Mouse (Mus musculus) midbrain, embryonic 14.5 days (tissue): ENCODE data around the gene Gpr37l1. TPM values are rescaled to one million over a fixed set of nuclear protein-coding genes. Genes with fewer than 3 reads are reported as not detected.

Experiments used
- ATAC-seq: fragments of 200-750 bp; cut with Nextera tagmentation; 2 replicates; pipeline ENCODE4 v1.8.0; 2017; ENCODE audit warnings: moderate number of reproducible peaks, moderate library complexity; ENCODE audit not compliant: low FRiP score, low TSS enrichment
- DNase-seq: peaks from one replicate; pipeline ENCODE4 v3.0.0-alpha.2; 2015
- H3K27ac ChIP-seq: fragments of 300-500 bp; sonication (generic); replicated peaks from 2 replicates; pipeline ENCODE4 v1.5.1; 2014; ENCODE audit warnings: mild to moderate bottlenecking, low read depth, low read length, moderate library complexity
- H3K27me3 ChIP-seq: fragments of 300-500 bp; sonication (generic); 2 replicates; pipeline ENCODE4 v1.6.1; 2014; ENCODE audit warnings: low read length, control low read depth, mixed read lengths; ENCODE audit not compliant: control insufficient read depth, insufficient read depth
- H3K36me3 ChIP-seq: fragments of 300-500 bp; sonication (generic); 2 replicates; pipeline ENCODE4 v1.6.1; 2014; ENCODE audit warnings: low read length, control low read depth; ENCODE audit not compliant: control insufficient read depth, insufficient read depth
- H3K4me1 ChIP-seq: fragments of 300-500 bp; sonication (generic); 2 replicates; pipeline ENCODE4 v1.6.1; 2014; ENCODE audit warnings: mild to moderate bottlenecking, antibody characterized with exemption, low read length, control low read depth; ENCODE audit not compliant: control insufficient read depth, insufficient read depth
- H3K4me2 ChIP-seq: fragments of 300-500 bp; sonication (generic); 2 replicates; pipeline ENCODE4 v1.6.1; 2014; ENCODE audit warnings: mild to moderate bottlenecking, low read length, moderate library complexity
- H3K4me3 ChIP-seq: fragments of 300-500 bp; sonication (generic); replicated peaks from 2 replicates; pipeline ENCODE4 v1.5.1; 2014; ENCODE audit warnings: low read depth, low read length
- H3K9ac ChIP-seq: fragments of 300-500 bp; sonication (generic); replicated peaks from 2 replicates; pipeline ENCODE4 v1.6.1; 2014; ENCODE audit warnings: mild to moderate bottlenecking, low read length, moderate library complexity
- H3K9me3 ChIP-seq: fragments of 300-500 bp; sonication (generic); 2 replicates; pipeline ENCODE4 v1.6.1; 2016; ENCODE audit warnings: low read length, control low read depth, mixed read lengths; ENCODE audit not compliant: control insufficient read depth
- WGBS: fragments of 180-500 bp; shearing (Covaris S2); extraction: QIAGEN DNeasy Blood & Tissue Kit; methylation state at CpG from one replicate; pipeline ENCODE4 v1.1.7; 2014; 5-methylcytosine and 5-hydroxymethylcytosine counted together
- polyA plus RNA-seq: library from polyadenylated mRNA; unstranded; fragments of >200 nt; fragmentation: Nextera tagmentation; extraction: Ambion mirVana; gene quantifications from 2 replicates; pipeline ENCODE4 v1.2.1, GENCODE M21; 2014

Gpr37l1 gene
- polyA plus RNA-seq, 1 experiment from 2014 or later, result 0.30 TPM

- H3K4me1 ChIP-seq, result no peaks in the 10 kb centered on the region
- H3K27me3 ChIP-seq, result no peaks in the 10 kb centered on the region
- ATAC-seq, result no peak
- no peak overlapping the region for H3K4me2 ChIP-seq
- no peak overlapping the region for H3K9ac ChIP-seq
- WGBS, result 80% methylated on average over 11 of the region's 11 CpGs
- no peaks in the 10 kb centered on the region for H3K36me3 ChIP-seq
- no peak overlapping the region for H3K4me3 ChIP-seq
- no peaks in the 10 kb centered on the region for H3K9me3 ChIP-seq
- no peak overlapping the region for H3K27ac ChIP-seq
- DNase-seq, result no peak
Observed at GRCm38 (mm10) chr1:135183941-135184570, 16.6 kb upstream of the Gpr37l1 start.

GRCm38 (mm10) chr1:135183448-135183847, 16.0 kb upstream of the Gpr37l1 start:
- ATAC-seq, result no peak

GRCm38 (mm10) chr1:135182975-135183374, 15.5 kb upstream of the Gpr37l1 start:
- DNase-seq (no peak), ATAC-seq (no peak)
- no peak overlapping the region for H3K4me3 ChIP-seq
- H3K27me3 ChIP-seq, result no peaks in the 10 kb centered on the region
- H3K27ac ChIP-seq, result no peak overlapping the region
- H3K9me3 ChIP-seq, result no peaks in the 10 kb centered on the region
- no peaks in the 10 kb centered on the region for H3K4me1 ChIP-seq
- no peak overlapping the region for H3K9ac ChIP-seq
- 69% methylated on average over 3 of the region's 3 CpGs for whole genome bisulfite sequencing
- no peaks in the 10 kb centered on the region for H3K36me3 ChIP-seq
- H3K4me2 ChIP-seq, result no peak overlapping the region

More at GRCm38 (mm10) chr1:135183448-135183847, 16.0 kb upstream of the Gpr37l1 start:
- no peaks in the 10 kb centered on the region for H3K9me3 ChIP-seq
- no peak overlapping the region for H3K27ac ChIP-seq
- H3K27me3 ChIP-seq, result no peaks in the 10 kb centered on the region
- no peaks in the 10 kb centered on the region for H3K36me3 ChIP-seq
- no peaks in the 10 kb centered on the region for H3K4me1 ChIP-seq
- H3K9ac ChIP-seq, result no peak overlapping the region
- no peak overlapping the region for H3K4me3 ChIP-seq
- H3K4me2 ChIP-seq, result no peak overlapping the region
- 83% methylated on average over 3 of the region's 4 CpGs for WGBS
- no peak for DNase-seq

- Histone ChIP-seq H3K36me3 (no peaks in the 10 kb centered on the region), H3K27ac (no peak overlapping the region), H3K4me2 (no peak overlapping the region), H3K4me1 (no peaks in the 10 kb centered on the region), H3K9ac (no peak overlapping the region), H3K27me3 (no peaks in the 10 kb centered on the region), H3K9me3 (no peaks in the 10 kb centered on the region), H3K4me3 (no peak overlapping the region)
- no peak for ATAC-seq
- WGBS, result 81% methylated on average over 8 of the region's 8 CpGs
- no peak for DNase-seq
Observed at GRCm38 (mm10) chr1:135181880-135182623, 14.6 kb upstream of the Gpr37l1 start.

GRCm38 (mm10) chr1:135181275-135181674, 13.8 kb upstream of the Gpr37l1 start:
- DNase-seq (no peak), ATAC-seq (no peak)
- H3K36me3 ChIP-seq, result no peaks in the 10 kb centered on the region
- no peaks in the 10 kb centered on the region for H3K9me3 ChIP-seq
- H3K4me2 ChIP-seq, result no peak overlapping the region
- H3K4me1 ChIP-seq, result no peaks in the 10 kb centered on the region
- no peak overlapping the region for H3K27ac ChIP-seq
- 79% methylated on average over 4 of the region's 4 CpGs for WGBS
- H3K27me3 ChIP-seq, result no peaks in the 10 kb centered on the region
- H3K4me3 ChIP-seq, result no peak overlapping the region
- no peak overlapping the region for H3K9ac ChIP-seq

GRCm38 (mm10) chr1:135180830-135181229, 13.3 kb upstream of the Gpr37l1 start:
- Histone ChIP-seq H3K4me2 (no peak overlapping the region), H3K27ac (no peak overlapping the region), H3K4me3 (no peak overlapping the region), H3K9ac (no peak overlapping the region), H3K36me3 (no peaks in the 10 kb centered on the region), H3K4me1 (no peaks in the 10 kb centered on the region), H3K27me3 (no peaks in the 10 kb centered on the region), H3K9me3 (no peaks in the 10 kb centered on the region)
- ATAC-seq (no peak), DNase-seq (no peak)
- WGBS, result 89% methylated on average over 10 of the region's 10 CpGs

- Histone ChIP-seq H3K9me3 (no peaks in the 10 kb centered on the region), H3K4me2 (no peak overlapping the region), H3K4me3 (no peak overlapping the region), H3K27me3 (no peaks in the 10 kb centered on the region), H3K27ac (no peak overlapping the region), H3K36me3 (no peaks in the 10 kb centered on the region), H3K4me1 (no peaks in the 10 kb centered on the region), H3K9ac (no peak overlapping the region)
- WGBS, result 89% methylated on average over 7 of the region's 7 CpGs
- DNase-seq, result no peak
- ATAC-seq, result no peak
Observed at GRCm38 (mm10) chr1:135178863-135179262, 11.4 kb upstream of the Gpr37l1 start.

GRCm38 (mm10) chr1:135177724-135178123, 10.2 kb upstream of the Gpr37l1 start:
- no peaks in the 10 kb centered on the region for H3K36me3 ChIP-seq
- DNase-seq (no peak), ATAC-seq (no peak)
- no peaks in the 10 kb centered on the region for H3K9me3 ChIP-seq
- no peak overlapping the region for H3K4me2 ChIP-seq
- no peak overlapping the region for H3K27ac ChIP-seq
- no peak overlapping the region for H3K4me3 ChIP-seq
- 75% methylated on average over 3 of the region's 3 CpGs for WGBS
- no peaks in the 10 kb centered on the region for H3K4me1 ChIP-seq
- H3K27me3 ChIP-seq, result no peaks in the 10 kb centered on the region
- H3K9ac ChIP-seq, result no peak overlapping the region

- no peak overlapping the region for H3K4me3 ChIP-seq
- H3K9ac ChIP-seq, result no peak overlapping the region
- ATAC-seq (no peak), DNase-seq (no peak)
- no peaks in the 10 kb centered on the region for H3K36me3 ChIP-seq
- H3K9me3 ChIP-seq, result no peaks in the 10 kb centered on the region
- no peak overlapping the region for H3K27ac ChIP-seq
- H3K4me2 ChIP-seq, result no peak overlapping the region
- WGBS, result 75% methylated on average over 3 of the region's 3 CpGs
- no peaks in the 10 kb centered on the region for H3K27me3 ChIP-seq
- H3K4me1 ChIP-seq, result no peaks in the 10 kb centered on the region
Observed at GRCm38 (mm10) chr1:135175176-135175575, 7.7 kb upstream of the Gpr37l1 start.
